In the genomic region with DNA sequence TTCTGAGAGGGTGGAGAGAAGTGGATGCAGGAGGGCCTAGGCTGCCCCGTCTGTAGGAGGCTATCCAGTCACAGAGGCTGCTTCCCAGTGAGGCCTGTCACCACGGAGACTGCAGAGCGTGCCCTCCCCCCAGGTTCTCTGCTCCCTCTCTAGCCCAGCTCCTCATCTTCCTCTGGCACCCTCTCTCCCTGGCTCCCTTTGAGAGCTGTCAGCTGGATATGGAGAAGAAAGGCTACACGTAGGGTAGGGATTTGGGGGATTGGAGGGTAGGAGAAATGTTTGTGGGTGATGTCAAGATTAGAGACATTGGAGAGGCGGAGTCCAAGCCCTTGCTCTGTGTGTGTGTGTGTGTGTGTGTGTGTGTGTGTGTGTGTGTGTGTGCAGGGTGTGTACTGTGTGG, we compare ENCODE assay signal across 8 mouse cellular contexts. TPM values are rescaled to one million over a fixed set of nuclear protein-coding genes. Genes with fewer than 3 reads are reported as not detected.
DNase-seq lines count a peak whose midpoint lies in the region; ATAC-seq lines count a peak whose summit lies in the region.

No protein-coding gene starts in this region.

- H3K9me3 ChIP-seq in lung, embryonic 16.5 days (ENCODE audit: control insufficient read depth, low read length) = no peaks in the 10 kb centered on the region
- no peaks in the 10 kb centered on the region for H3K9me3 ChIP-seq in hindbrain, embryonic 15.5 days
- H3K9me3 ChIP-seq in neural tube, embryonic 12.5 days = no peaks in the 10 kb centered on the region

- no peak for DNase-seq in frontal cortex, adult 2 months (ENCODE audit: extremely low spot score in 1 of 2, low spot score in 1 of 2)
- DNase-seq in lung, postnatal 25 days (ENCODE audit: low spot score) = no peak
- no peak for DNase-seq in B cell, adult 2 months
- DNase-seq in urinary bladder, postnatal 10 days (ENCODE audit: low spot score) = no peak

- no peak overlapping the region for H3K9ac ChIP-seq in lung, embryonic 16.5 days (ENCODE audit: low read length)
- H3K9ac ChIP-seq in hindbrain, embryonic 15.5 days = peak overlapping the region; percentile 74
- peak overlapping the region; percentile 26; the same call in 1 of the 2 replicates for H3K9ac ChIP-seq in neural tube, embryonic 12.5 days

- no peaks in the 10 kb centered on the region for H3K36me3 ChIP-seq in lung, embryonic 16.5 days (ENCODE audit: control insufficient read depth, insufficient read depth, low read length)
- peaks cover 5% of the 10 kb centered on the region for H3K36me3 ChIP-seq in hindbrain, embryonic 15.5 days
- peaks cover 4% of the 10 kb centered on the region for H3K36me3 ChIP-seq in neural tube, embryonic 12.5 days

- H3K27ac ChIP-seq in lung, embryonic 16.5 days (ENCODE audit: low read length) = no peak overlapping the region
- H3K27ac ChIP-seq in hindbrain, embryonic 15.5 days (replicated peaks) = peak overlapping the region; percentile 90
- H3K27ac ChIP-seq in neural tube, embryonic 12.5 days = no peak overlapping the region

- WGBS in lung, embryonic 16.5 days = 38% methylated on average over 5 of the region's 5 CpGs
- 25% methylated on average over 5 of the region's 5 CpGs for whole genome bisulfite sequencing in hindbrain, embryonic 15.5 days
- WGBS in neural tube, embryonic 12.5 days = 41% methylated on average over 5 of the region's 5 CpGs

- peak overlapping the region; percentile 92; the same call in 1 of the 2 replicates for H3K4me2 ChIP-seq in lung, embryonic 16.5 days (ENCODE audit: low read depth, low read length)
- H3K4me2 ChIP-seq in hindbrain, embryonic 15.5 days = peak overlapping the region; percentile 85
- peak overlapping the region; percentile 100 for H3K4me2 ChIP-seq in neural tube, embryonic 12.5 days (replicated peaks)

- peak; percentile 21; the same call in 1 of the 2 replicates for ATAC-seq in frontal cortex, adult (ENCODE audit: low TSS enrichment)
- no peak for ATAC-seq in lung, embryonic 16.5 days (ENCODE audit: low read depth)
- no peak for ATAC-seq in hindbrain, embryonic 15.5 days (ENCODE audit: low FRiP score, low read depth)
- ATAC-seq in neural tube, embryonic 12.5 days (ENCODE audit: low FRiP score, low read depth) = no peak

- H3K4me3 ChIP-seq in lung, embryonic 16.5 days (ENCODE audit: low read length) = no peak overlapping the region
- H3K4me3 ChIP-seq in hindbrain, embryonic 15.5 days = peak overlapping the region; percentile 74
- no peak overlapping the region for H3K4me3 ChIP-seq in neural tube, embryonic 12.5 days

- peaks cover 53% of the 10 kb centered on the region for H3K4me1 ChIP-seq in lung, embryonic 16.5 days (replicated peaks; ENCODE audit: control insufficient read depth, insufficient read depth, low read length)
- H3K4me1 ChIP-seq in hindbrain, embryonic 15.5 days (replicated peaks) = peaks cover 79% of the 10 kb centered on the region
- peaks cover 88% of the 10 kb centered on the region for H3K4me1 ChIP-seq in neural tube, embryonic 12.5 days

- no peaks in the 10 kb centered on the region; the same call in 1 of the 2 replicates for H3K27me3 ChIP-seq in lung, embryonic 16.5 days (ENCODE audit: control insufficient read depth, insufficient read depth, low read depth, low read length)
- no peaks in the 10 kb centered on the region for H3K27me3 ChIP-seq in hindbrain, embryonic 15.5 days
- H3K27me3 ChIP-seq in neural tube, embryonic 12.5 days (replicated peaks) = peaks cover 6% of the 10 kb centered on the region; the same call in 1 of the 2 replicates

RNA-seq across cellular contexts. Expression of a gene that starts 8.8 kb away (rescaled TPM):
- polyA plus RNA-seq in frontal cortex, adult 2 months (2012; rRNA removed) = 212 and 226 TPM in 2 replicates
- 0.90 and 1.9 TPM in 2 replicates for polyA plus RNA-seq in lung, embryonic 16.5 days (2015; fragmentation: Nextera tagmentation; extraction: Ambion mirVana)
- 4.7 and 5.1 TPM in 2 replicates for polyA plus RNA-seq in hindbrain, embryonic 15.5 days (2015; fragmentation: Nextera tagmentation; extraction: Ambion mirVana)
- polyA plus RNA-seq in neural tube, embryonic 12.5 days (2016; fragmentation: Nextera tagmentation; extraction: Ambion mirVana) = 2.6 and 3.5 TPM in 2 replicates

RNA-seq across cellular contexts. Expression of a gene that starts 10.5 kb away (rescaled TPM):
- polyA plus RNA-seq in frontal cortex, adult 2 months (2012; rRNA removed) = 120 and 132 TPM in 2 replicates
- polyA plus RNA-seq in lung, embryonic 16.5 days (2015; fragmentation: Nextera tagmentation; extraction: Ambion mirVana) = 194 and 199 TPM in 2 replicates
- polyA plus RNA-seq in hindbrain, embryonic 15.5 days (2015; fragmentation: Nextera tagmentation; extraction: Ambion mirVana) = 134 and 138 TPM in 2 replicates
- 151 and 153 TPM in 2 replicates for polyA plus RNA-seq in neural tube, embryonic 12.5 days (2016; fragmentation: Nextera tagmentation; extraction: Ambion mirVana)

RNA-seq across cellular contexts. Expression of a gene that starts 17.0 kb away (rescaled TPM):
- polyA plus RNA-seq in frontal cortex, adult 2 months (2012; rRNA removed) = 44.1 and 44.7 TPM in 2 replicates
- polyA plus RNA-seq in lung, embryonic 16.5 days (2015; fragmentation: Nextera tagmentation; extraction: Ambion mirVana) = 9.7 and 10.0 TPM in 2 replicates
- 32.3 and 34.7 TPM in 2 replicates for polyA plus RNA-seq in hindbrain, embryonic 15.5 days (2015; fragmentation: Nextera tagmentation; extraction: Ambion mirVana)
- 14.5 and 15.9 TPM in 2 replicates for polyA plus RNA-seq in neural tube, embryonic 12.5 days (2016; fragmentation: Nextera tagmentation; extraction: Ambion mirVana)

RNA-seq across cellular contexts. Expression of a gene that starts 23.1 kb away (rescaled TPM):
- polyA plus RNA-seq in frontal cortex, adult 2 months (2012; rRNA removed) = 16.7 and 17.4 TPM in 2 replicates
- 16.5 and 17.1 TPM in 2 replicates for polyA plus RNA-seq in lung, embryonic 16.5 days (2015; fragmentation: Nextera tagmentation; extraction: Ambion mirVana)
- 14.6 and 14.7 TPM in 2 replicates for polyA plus RNA-seq in hindbrain, embryonic 15.5 days (2015; fragmentation: Nextera tagmentation; extraction: Ambion mirVana)
- polyA plus RNA-seq in neural tube, embryonic 12.5 days (2016; fragmentation: Nextera tagmentation; extraction: Ambion mirVana) = 17.6 and 19.4 TPM in 2 replicates

RNA-seq across cellular contexts. Expression of a gene that starts 33.0 kb away (rescaled TPM):
- 4.2 and 4.5 TPM in 2 replicates for polyA plus RNA-seq in frontal cortex, adult 2 months (2012; rRNA removed)
- polyA plus RNA-seq in lung, embryonic 16.5 days (2015; fragmentation: Nextera tagmentation; extraction: Ambion mirVana) = 9.0 and 12.9 TPM in 2 replicates
- polyA plus RNA-seq in hindbrain, embryonic 15.5 days (2015; fragmentation: Nextera tagmentation; extraction: Ambion mirVana) = 3.4 and 3.7 TPM in 2 replicates
- 6.0 and 7.0 TPM in 2 replicates for polyA plus RNA-seq in neural tube, embryonic 12.5 days (2016; fragmentation: Nextera tagmentation; extraction: Ambion mirVana)

Comparison
In these comparisons a context has a peak if more than half of its experiments do, and no peak if none do; other contexts are left out.
1. RNA of a gene that starts 8.8 kb away (polyA plus RNA-seq): 212 to 226 TPM in frontal cortex, adult 2 months; 4.7 to 5.1 TPM in hindbrain, embryonic 15.5 days, 2.6 to 3.5 TPM in neural tube, embryonic 12.5 days and 0.90 to 1.9 TPM in lung, embryonic 16.5 days; every median in the first group is over 10 times any median in the second.
2. Peak in every context shown above with its lines, with median percentiles within 50 percentile points of each other: H3K4me2 ChIP-seq.